Mouse (Mus musculus) intestine, embryonic 16.5 days (tissue): ENCODE measurements around the gene Serpina11. TPM values are rescaled to one million over a fixed set of nuclear protein-coding genes. Genes with fewer than 3 reads are reported as not detected.
"Not testable (repeated sequence)": the region's sequence is repeated elsewhere in the genome, so short reads cannot be mapped to it uniquely, and the experiment has no call there.

Source experiments
- ATAC-seq: fragments of 200-750 bp; cut with Nextera tagmentation; 2 replicates; pipeline ENCODE4 v1.8.0; 2017; ENCODE audit warnings: moderate TSS enrichment, moderate library complexity
- H3K27ac ChIP-seq: fragments of 300-500 bp; sonication (generic); 2 replicates; pipeline ENCODE4 v1.5.1; 2014; ENCODE audit warnings: mild to moderate bottlenecking, low read length
- H3K27me3 ChIP-seq: fragments of 300-500 bp; sonication (generic); replicated peaks from 2 replicates; pipeline ENCODE4 v1.6.1; 2014; ENCODE audit warnings: low read length, control low read depth, mixed read lengths; ENCODE audit not compliant: control insufficient read depth, insufficient read depth
- H3K36me3 ChIP-seq: fragments of 300-500 bp; sonication (generic); 2 replicates; pipeline ENCODE4 v1.6.1; 2014; ENCODE audit warnings: low read length, control low read depth; ENCODE audit not compliant: control insufficient read depth, insufficient read depth
- H3K4me1 ChIP-seq: fragments of 300-500 bp; sonication (generic); 2 replicates; pipeline ENCODE4 v1.6.1; 2014; ENCODE audit warnings: low read length, control low read depth, mixed read lengths; ENCODE audit not compliant: control insufficient read depth, insufficient read depth
- H3K4me2 ChIP-seq: fragments of 300-500 bp; sonication (generic); 2 replicates; pipeline ENCODE4 v1.6.1; 2014; ENCODE audit warnings: low read depth, low read length, control low read depth
- H3K4me3 ChIP-seq: fragments of 300-500 bp; sonication (generic); 2 replicates; pipeline ENCODE4 v1.5.1; 2014; ENCODE audit warnings: mild to moderate bottlenecking, low read length
- H3K9ac ChIP-seq: fragments of 300-500 bp; sonication (generic); 2 replicates; pipeline ENCODE4 v1.6.1; 2014; ENCODE audit warnings: low read depth, low read length
- H3K9me3 ChIP-seq: fragments of 300-500 bp; sonication (generic); 2 replicates; pipeline ENCODE4 v1.6.1; 2016; ENCODE audit warnings: low read length, control low read depth; ENCODE audit not compliant: control insufficient read depth
- WGBS: fragments of 180-500 bp; shearing (Covaris S2); extraction: QIAGEN DNeasy Blood & Tissue Kit; methylation state at CpG from one replicate; pipeline ENCODE4 v1.1.7; 2014; 5-methylcytosine and 5-hydroxymethylcytosine counted together
- polyA plus RNA-seq: library from polyadenylated mRNA; unstranded; fragments of >200 nt; fragmentation: Nextera tagmentation; extraction: Ambion mirVana; gene quantifications from 2 replicates; pipeline ENCODE4 v1.2.1, GENCODE M21; 2015

Gene Serpina11
- polyA plus RNA-seq, 1 experiment from 2014 or later, result 0.38 TPM

DNA sequence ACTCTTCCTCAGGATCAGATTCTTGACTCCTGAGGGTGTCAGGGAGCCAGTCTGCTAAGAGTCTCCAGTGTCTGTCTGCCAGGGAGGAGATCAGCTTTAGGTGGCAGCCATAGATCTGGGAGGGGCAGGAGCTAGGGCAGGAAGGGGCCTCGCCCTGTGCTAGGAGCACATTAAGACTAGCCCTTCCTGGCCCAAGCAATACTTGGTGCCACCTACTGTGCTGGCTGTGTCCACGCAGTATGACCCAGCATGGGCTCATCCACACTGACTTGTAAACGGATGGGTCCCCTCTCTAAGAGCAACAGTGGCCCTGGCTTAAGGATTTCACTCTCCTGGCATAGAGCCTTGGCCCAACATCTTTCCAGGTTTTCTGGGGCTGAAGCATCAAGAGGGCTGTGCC is 31.0 kb downstream of the Serpina11 start, which contains the start of gene Serpina1e:
Gene Serpina1e, minus strand, starts transcription at position 178 of the 400 bp plus-strand sequence.
- Histone ChIP-seq H3K4me3 (no peak within 1 kb of the TSS), H3K4me1 (no peaks in the 10 kb centered on the region), H3K27ac (no peak within 1 kb of the TSS), H3K4me2 (no peak within 1 kb of the TSS), H3K9me3 (no peaks in the 10 kb centered on the region), H3K9ac (no peak within 1 kb of the TSS), H3K27me3 (no peaks in the 10 kb centered on the region), H3K36me3 (no peaks in the 10 kb centered on the region)
- WGBS, result 67% methylated on average over 3 of the region's 3 CpGs
- peak; percentile 69 for ATAC-seq

DNA sequence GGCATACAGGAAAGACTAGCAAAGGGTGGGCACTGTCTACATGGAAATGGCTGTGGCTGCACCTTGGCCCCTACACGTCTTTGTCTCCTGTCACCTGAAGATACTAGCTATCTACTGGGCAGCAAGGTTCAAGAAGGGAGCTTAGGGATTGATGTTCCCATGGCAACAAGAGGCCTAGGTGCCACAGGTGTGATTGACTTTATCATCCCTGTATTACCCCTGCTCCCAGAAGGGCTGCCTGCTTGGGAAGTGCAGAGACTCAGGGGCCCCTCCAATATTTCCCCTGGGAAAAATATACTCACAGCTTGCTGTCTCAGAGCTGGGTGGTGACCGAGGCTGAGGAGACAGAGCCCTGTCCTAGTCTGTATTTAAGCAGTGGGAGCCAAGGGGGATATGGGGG is 33.2 kb downstream of the Serpina11 start:
- peak; percentile 91 for ATAC-seq
- WGBS, result 20% methylated on average over 1 of the region's 2 CpGs
- H3K9ac ChIP-seq, H3K27me3 ChIP-seq, H3K4me3 ChIP-seq, H3K4me1 ChIP-seq, H3K27ac ChIP-seq, H3K9me3 ChIP-seq, H3K4me2 ChIP-seq, H3K36me3 ChIP-seq: not testable (repeated sequence)

DNA sequence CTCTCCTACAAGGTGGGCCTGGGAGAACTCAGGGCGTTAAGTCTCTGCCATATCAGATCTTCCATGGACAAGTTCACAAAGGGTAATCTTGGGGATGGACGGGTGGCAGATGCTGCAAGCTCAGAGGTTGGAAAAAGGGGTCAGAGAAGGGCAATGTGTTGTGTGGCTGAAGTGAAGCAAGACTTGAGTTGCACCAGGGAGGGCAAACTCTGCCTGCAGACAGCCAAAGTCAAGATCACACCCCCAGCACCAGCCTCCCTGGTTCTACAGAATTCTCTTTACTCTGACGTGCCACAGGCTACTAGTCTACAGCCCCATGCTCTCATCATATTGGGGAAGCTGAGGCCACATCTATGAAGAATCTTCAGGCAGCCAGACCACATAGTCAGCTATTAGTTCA is 36.8 kb downstream of the Serpina11 start:
- not testable (repeated sequence) for H3K36me3 ChIP-seq, H3K9ac ChIP-seq, H3K9me3 ChIP-seq, H3K4me2 ChIP-seq, H3K4me3 ChIP-seq, H3K27ac ChIP-seq, ATAC-seq, H3K4me1 ChIP-seq, H3K27me3 ChIP-seq
- 91% methylated on average over 3 of the region's 3 CpGs for WGBS

DNA sequence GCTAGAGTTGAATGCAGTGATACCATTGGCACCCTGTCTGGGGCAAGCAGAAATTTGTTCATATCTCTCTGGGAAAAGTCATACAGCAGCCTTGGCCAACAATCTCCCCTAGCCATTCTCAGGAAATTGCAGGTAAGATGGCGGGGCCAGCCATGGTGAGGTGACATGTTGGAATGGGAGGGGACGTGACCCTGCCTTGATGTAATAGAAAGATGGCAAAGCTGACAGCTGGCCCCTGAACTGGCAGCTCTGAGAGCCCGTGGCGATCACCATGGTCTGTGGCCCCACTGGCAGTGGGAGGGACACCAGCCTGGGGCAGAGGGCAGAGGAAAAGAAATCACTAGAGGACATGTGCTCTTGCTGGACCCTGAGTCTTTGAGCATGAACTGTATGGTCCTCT is 43.5 kb downstream of the Serpina11 start:
- 92% methylated on average over 4 of the region's 4 CpGs for WGBS
- no peaks in the 10 kb centered on the region for H3K4me1 ChIP-seq
- H3K4me2 ChIP-seq, result no peak overlapping the region
- H3K9me3 ChIP-seq, result no peaks in the 10 kb centered on the region
- no peak overlapping the region for H3K9ac ChIP-seq
- ATAC-seq, result no peak
- H3K4me3 ChIP-seq, result no peak overlapping the region
- H3K27ac ChIP-seq, result no peak overlapping the region
- no peaks in the 10 kb centered on the region for H3K27me3 ChIP-seq
- no peaks in the 10 kb centered on the region for H3K36me3 ChIP-seq

Other genes starting within 250 kb of the Serpina11 start
- gene Serpina1d, start 216.4 kb downstream of the Serpina11 start, polyA plus RNA-seq, result 16.7 and 18.2 TPM in 2 replicates
- 61.3 and 78.5 TPM in 2 replicates for gene Serpina1b, start 159.6 kb downstream of the Serpina11 start, polyA plus RNA-seq
- 35.7 and 38.3 TPM in 2 replicates for gene Serpina1a, start 126.4 kb downstream of the Serpina11 start, polyA plus RNA-seq
- gene Serpina1c, start 85.1 kb downstream of the Serpina11 start, polyA plus RNA-seq, result 26.7 and 33.2 TPM in 2 replicates
- 49.8 and 59.2 TPM in 2 replicates for gene Serpina1e, start 31.0 kb downstream of the Serpina11 start, polyA plus RNA-seq
- gene Serpina9, start 23.8 kb upstream of the Serpina11 start, polyA plus RNA-seq, result 0.04 TPM in 1 of 2 replicates, not detected in the other
- gene Serpina12, start 54.5 kb upstream of the Serpina11 start, polyA plus RNA-seq, result not detected in 2 replicates
- gene Serpina5, start 111.2 kb upstream of the Serpina11 start, polyA plus RNA-seq, result 0.06 and 0.10 TPM in 2 replicates
- gene Serpina3a, start 122.8 kb upstream of the Serpina11 start, polyA plus RNA-seq, result not detected in 2 replicates
- 0.06 TPM in 1 of 2 replicates, not detected in the other for gene Serpina3b, start 138.0 kb upstream of the Serpina11 start, polyA plus RNA-seq
- gene Serpina3c, start 163.9 kb upstream of the Serpina11 start, polyA plus RNA-seq, result 0.06 TPM in 1 of 2 replicates, not detected in the other
- 0.44 TPM in 2 replicates for gene Serpina3f, start 224.6 kb upstream of the Serpina11 start, polyA plus RNA-seq
- gene Serpina3g, start 246.3 kb upstream of the Serpina11 start, polyA plus RNA-seq, result 5.3 and 5.7 TPM in 2 replicates